In genomic region chr4:120712236-120712635, GRCm38 (mm10) we compare ENCODE assay signal across 22 mouse cellular contexts. TPM values are rescaled to one million over a fixed set of nuclear protein-coding genes. Genes with fewer than 3 reads are reported as not detected.
DNase-seq lines count a peak whose midpoint lies in the region; ATAC-seq and TF ChIP-seq lines count a peak whose summit lies in the region.
"Had no signal": no experiment of that assay in that cellular context is flagged by ENCODE, and none has a peak within 500 bp of the region (broad histone marks: within the 10 kb centered on the region; RNA-seq: fewer than 3 reads in every experiment).

No protein-coding gene starts in this region.

- no peak overlapping the region for H3K4me3 ChIP-seq in gastrocnemius, adult 2 months
- H3K4me3 ChIP-seq in kidney, embryonic 14.5 days (ENCODE audit: low read length) = no peak overlapping the region
- no peak overlapping the region for H3K4me3 ChIP-seq in stomach, embryonic 16.5 days (replicated peaks; ENCODE audit: low read length)
- no peak overlapping the region for H3K4me3 ChIP-seq in stomach, postnatal 0 days (ENCODE audit: low read depth, low read length)
- H3K4me3 ChIP-seq: embryonic facial prominence, embryonic 13.5 days; forebrain, embryonic 13.5 days; heart, embryonic 15.5 days; hindbrain, embryonic 13.5 days had no signal

- H3K4me1 ChIP-seq in kidney, embryonic 14.5 days (ENCODE audit: control insufficient read depth, insufficient read depth, low read length) = 0 out of 2 replicates have a peak, but pooled peaks cover 8% of the 10 kb centered on the region
- peaks cover 9% of the 10 kb centered on the region for H3K4me1 ChIP-seq in stomach, embryonic 16.5 days (ENCODE audit: control insufficient read depth, insufficient read depth, low read length)
- peaks cover 5% of the 10 kb centered on the region; the same call in 1 of the 2 replicates for H3K4me1 ChIP-seq in stomach, postnatal 0 days (replicated peaks; ENCODE audit: control insufficient read depth, insufficient read depth)

- TF ChIP-seq EP300 in stomach, postnatal 0 days (optimal IDR thresholded peaks at IDR 0.05) = no peak

- 63% methylated on average over 12 of the region's 12 CpGs for WGBS in kidney, embryonic 14.5 days
- 71% methylated on average over 12 of the region's 12 CpGs for WGBS in stomach, embryonic 16.5 days
- 63% methylated on average over 12 of the region's 12 CpGs for WGBS in stomach, postnatal 0 days

- H3K27me3 ChIP-seq in kidney, embryonic 14.5 days (ENCODE audit: control insufficient read depth, insufficient read depth, low read length) = peaks cover 4% of the 10 kb centered on the region; the same call in 1 of the 2 replicates
- H3K27me3 ChIP-seq in stomach, embryonic 16.5 days (ENCODE audit: control insufficient read depth, insufficient read depth, low read length) = peaks cover 8% of the 10 kb centered on the region; the same call in 1 of the 2 replicates
- H3K27me3 ChIP-seq in stomach, postnatal 0 days (ENCODE audit: control insufficient read depth, insufficient read depth, low read length) = no peaks in the 10 kb centered on the region

- peak; percentile 35; the same call in 1 of the 2 replicates for ATAC-seq in kidney, embryonic 14.5 days (ENCODE audit: low FRiP score, low TSS enrichment)
- peak; percentile 24; the same call in 1 of the 2 replicates for ATAC-seq in stomach, embryonic 16.5 days (ENCODE audit: insufficient read depth, low FRiP score)
- ATAC-seq in stomach, postnatal 0 days (ENCODE audit: low FRiP score, low TSS enrichment) = no peak
- no peak for ATAC-seq in activated CD4-positive, CD25-positive, alpha-beta regulatory T cell, adult 4 months
- ATAC-seq: forebrain, embryonic 13.5 days; forebrain, postnatal 0 days had no signal

- peak; percentile 59 for DNase-seq in gastrocnemius, adult 2 months
- DNase-seq in gastrocnemius, postnatal 14 days = no peak
- no peak for DNase-seq in kidney, postnatal 14 days
- no peak for DNase-seq in stomach, postnatal 0 days (ENCODE audit: low spot score)
- DNase-seq: adrenal gland, postnatal 14 days; cerebellum, adult 11-12 months; cerebellum, adult 9-10 months; forebrain, postnatal 0 days; gastrocnemius, postnatal 36 days; heart, adult 18-20 months; heart, postnatal 14 days had no signal

- intact Hi-C loops in gastrocnemius, adult 2 months (cut with DNase I) = no loop called here
- intact Hi-C loops in gastrocnemius, postnatal 14 days (cut with DNase I; ENCODE audit: low total_unique reads) = no loop called here

- no peak overlapping the region for H3K27ac ChIP-seq in gastrocnemius, adult 2 months
- H3K27ac ChIP-seq in kidney, embryonic 14.5 days (ENCODE audit: low read depth, low read length) = no peak overlapping the region
- no peak overlapping the region for H3K27ac ChIP-seq in stomach, embryonic 16.5 days (ENCODE audit: low read length)
- no peak overlapping the region for H3K27ac ChIP-seq in stomach, postnatal 0 days (replicated peaks)
- H3K27ac ChIP-seq: embryonic facial prominence, embryonic 13.5 days; forebrain, embryonic 13.5 days; heart, embryonic 15.5 days; hindbrain, embryonic 13.5 days had no signal

- H3K36me3 ChIP-seq in kidney, embryonic 14.5 days (ENCODE audit: control insufficient read depth, insufficient read depth, low read length) = no peaks in the 10 kb centered on the region
- H3K36me3 ChIP-seq in stomach, embryonic 16.5 days (ENCODE audit: control insufficient read depth, insufficient read depth, low read length) = no peaks in the 10 kb centered on the region
- no peaks in the 10 kb centered on the region for H3K36me3 ChIP-seq in stomach, postnatal 0 days (ENCODE audit: control insufficient read depth, insufficient read depth, low read length)
- H3K36me3 ChIP-seq: embryonic facial prominence, embryonic 13.5 days; heart, embryonic 15.5 days; hindbrain, embryonic 13.5 days had no signal

- H3K4me2 ChIP-seq in kidney, embryonic 14.5 days (replicated peaks; ENCODE audit: low read depth, low read length) = no peak overlapping the region
- H3K4me2 ChIP-seq in stomach, embryonic 16.5 days (ENCODE audit: low read depth, low read length) = no peak overlapping the region
- H3K4me2 ChIP-seq in stomach, postnatal 0 days (replicated peaks; ENCODE audit: low read depth) = no peak overlapping the region
- H3K4me2 ChIP-seq: embryonic facial prominence, embryonic 13.5 days; forebrain, embryonic 13.5 days; heart, embryonic 11.5 days; heart, embryonic 15.5 days; hindbrain, embryonic 13.5 days had no signal

- no peak for TF ChIP-seq CTCF in gastrocnemius, adult 2 months (IDR thresholded peaks at IDR 0.05)
- no peak for TF ChIP-seq CTCF in stomach, postnatal 0 days (IDR thresholded peaks at IDR 0.05; ENCODE audit: low read depth)

- H3K9me3 ChIP-seq in kidney, embryonic 14.5 days (ENCODE audit: control insufficient read depth, low read length) = no peaks in the 10 kb centered on the region
- no peaks in the 10 kb centered on the region for H3K9me3 ChIP-seq in stomach, embryonic 16.5 days (replicated peaks; ENCODE audit: control insufficient read depth, low read length)
- H3K9me3 ChIP-seq in stomach, postnatal 0 days (ENCODE audit: control insufficient read depth, low read length) = no peaks in the 10 kb centered on the region
- H3K9me3 ChIP-seq: embryonic facial prominence, embryonic 13.5 days; forebrain, embryonic 13.5 days; heart, embryonic 15.5 days; hindbrain, embryonic 13.5 days had no signal

- H3K9ac ChIP-seq in kidney, embryonic 14.5 days (ENCODE audit: low read depth, low read length) = no peak overlapping the region
- no peak overlapping the region for H3K9ac ChIP-seq in stomach, embryonic 16.5 days (ENCODE audit: low read length)
- no peak overlapping the region for H3K9ac ChIP-seq in stomach, postnatal 0 days (ENCODE audit: low read length)
- H3K9ac ChIP-seq: embryonic facial prominence, embryonic 13.5 days; forebrain, embryonic 13.5 days; forebrain, postnatal 0 days; heart, embryonic 15.5 days; hindbrain, embryonic 13.5 days had no signal

RNA-seq across cellular contexts. Expression of gene Kcnq4, which starts 36.2 kb away (rescaled TPM):
- total RNA-seq in gastrocnemius, adult 2 months (2021) = 10 to 100 TPM; 13.4 to 14.5 TPM
- 10 to 100 TPM; 15.7 to 18.5 TPM for total RNA-seq in gastrocnemius, postnatal 14 days (2021)
- polyA plus RNA-seq in kidney, embryonic 14.5 days (2014; fragmentation: Nextera tagmentation; extraction: Ambion mirVana) = 0.51 and 0.73 TPM in 2 replicates
- polyA plus RNA-seq in stomach, embryonic 16.5 days (2015; fragmentation: Nextera tagmentation; extraction: Ambion mirVana) = 3.3 and 4.1 TPM in 2 replicates
- polyA plus RNA-seq in stomach, postnatal 0 days (2015; fragmentation: Nextera tagmentation; extraction: Ambion mirVana) = 2.2 and 2.7 TPM in 2 replicates
- not detected for polyA plus RNA-seq in activated CD4-positive, CD25-positive, alpha-beta regulatory T cell, adult 4 months (2017; shearing (Covaris generic))
- total RNA-seq: hematopoietic stem cell, adult 5-6 weeks; MEL had no signal

RNA-seq across cellular contexts. Expression of gene Cited4, which starts 45.9 kb away (rescaled TPM):
- 10 to 100 TPM in 1 of 2 experiments, 1 to 10 TPM in 1; 9.9 to 16.3 TPM for total RNA-seq in gastrocnemius, adult 2 months (2021)
- total RNA-seq in gastrocnemius, postnatal 14 days (2021) = 10 to 100 TPM; 38.6 to 69.1 TPM
- polyA plus RNA-seq in kidney, embryonic 14.5 days (2014; fragmentation: Nextera tagmentation; extraction: Ambion mirVana) = 9.3 and 11.0 TPM in 2 replicates
- 3.0 and 4.0 TPM in 2 replicates for polyA plus RNA-seq in stomach, embryonic 16.5 days (2015; fragmentation: Nextera tagmentation; extraction: Ambion mirVana)
- 29.8 and 31.8 TPM in 2 replicates for polyA plus RNA-seq in stomach, postnatal 0 days (2015; fragmentation: Nextera tagmentation; extraction: Ambion mirVana)
- polyA plus RNA-seq in activated CD4-positive, CD25-positive, alpha-beta regulatory T cell, adult 4 months (2017; shearing (Covaris generic)) = under 1 TPM in 1 of 2 experiments, not detected in 1; 0.62 TPM
- polyA plus RNA-seq: C2C12 had no signal

Comparison
In these comparisons a context has a peak if more than half of its experiments do, and no peak if none do; other contexts are left out.
1. ATAC-seq: peak in kidney, embryonic 14.5 days (single experiment) and stomach, embryonic 16.5 days (single experiment); none in stomach, postnatal 0 days (single experiment) and activated CD4-positive, CD25-positive, alpha-beta regulatory T cell, adult 4 months (single experiment).